Mouse (Mus musculus): Measurements from ENCODE around the gene Taar2.

Gene Taar2

GRCm38 (mm10) chr10:23985546-23985945, 47.2 kb downstream of the Taar2 start, which contains the start of gene Taar6:
TSS of gene Taar6 (minus strand) at chr10:23985646.
- DNase-seq (ENCODE audit: low spot score): no peak

- no peak for DNase-seq (ENCODE audit: low spot score)
These were observed 48.0 kb downstream of the Taar2 start for GRCm38 (mm10) chr10:23986419-23986818.

All from testis, postnatal 14 days (tissue).